Mouse (Mus musculus): ENCODE measurements at regions not wholly inside any gene's neighbourhood (a gene's known extent, or its start where the extent isn't known, plus 50 kb on each side); places are given as distances from the start of the nearest gene placed in this dataset.

DNA sequence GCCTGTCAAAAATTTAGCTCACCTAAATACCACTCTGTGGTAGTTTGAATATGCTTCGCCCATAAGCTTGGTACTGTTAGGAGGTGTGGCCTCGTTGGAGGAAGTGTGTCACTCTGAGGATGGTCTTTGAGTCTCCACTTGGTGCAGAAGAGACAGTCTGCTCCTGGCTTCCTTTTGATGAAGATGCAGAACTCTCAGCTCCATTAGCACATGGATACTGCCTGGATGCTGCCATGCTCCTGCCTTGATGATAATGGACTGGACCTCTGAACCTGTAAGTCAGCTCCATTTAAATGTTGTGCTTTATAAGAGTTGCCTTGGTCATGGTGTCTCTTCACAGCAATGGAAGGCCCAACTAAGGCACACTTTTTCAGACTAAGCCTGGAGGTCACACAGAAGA is 56.9 kb upstream of the Pik3r1 start:
- TF ChIP-seq CTCF (conservative IDR thresholded peaks at IDR 0.05; ENCODE audit: insufficient read depth, insufficient read length, low read depth, low read length): no peak
- no peak for TF ChIP-seq POLR2A (IDR thresholded peaks at IDR 0.05; ENCODE audit: low read depth, low read length)
